Mouse (Mus musculus) heart, adult 11 months (tissue): ENCODE results near the gene Atrnl1.

Experiments used
- DNase-seq: peaks from one replicate; pipeline ENCODE4 v3.0.0; 2022

Atrnl1 gene

GRCm38 (mm10) chr19:57825271-57826207 lies 214.7 kb downstream of the Atrnl1 start:
- no peak for DNase-seq

- DNase-seq, result no peak
Observed at GRCm38 (mm10) chr19:57833083-57833482, 222.2 kb downstream of the Atrnl1 start.

GRCm38 (mm10) chr19:57837882-57838281 lies 227.0 kb downstream of the Atrnl1 start:
- no peak for DNase-seq

GRCm38 (mm10) chr19:57838546-57838945 lies 227.7 kb downstream of the Atrnl1 start:
- DNase-seq, result no peak

- DNase-seq, result no peak
Observed at GRCm38 (mm10) chr19:57849915-57850314, 239.1 kb downstream of the Atrnl1 start.

GRCm38 (mm10) chr19:57868350-57868749 lies 257.5 kb downstream of the Atrnl1 start:
- DNase-seq, result peak; percentile 69

- no peak for DNase-seq
Observed at GRCm38 (mm10) chr19:57870871-57871270, 260.0 kb downstream of the Atrnl1 start.

- no peak for DNase-seq
Observed at GRCm38 (mm10) chr19:57876057-57876456, 265.2 kb downstream of the Atrnl1 start.

GRCm38 (mm10) chr19:57877343-57877742 lies 266.5 kb downstream of the Atrnl1 start:
- peak; percentile 48 for DNase-seq

GRCm38 (mm10) chr19:57878583-57878982 lies 267.7 kb downstream of the Atrnl1 start:
- DNase-seq, result peak; percentile 21

GRCm38 (mm10) chr19:57879841-57880240 lies 269.0 kb downstream of the Atrnl1 start:
- peak; percentile 66 for DNase-seq

- DNase-seq, result no peak
Observed at GRCm38 (mm10) chr19:57881927-57882326, 271.1 kb downstream of the Atrnl1 start.

GRCm38 (mm10) chr19:57888871-57889270 lies 278.0 kb downstream of the Atrnl1 start:
- peak; percentile 72 for DNase-seq

GRCm38 (mm10) chr19:57889741-57890140 lies 278.9 kb downstream of the Atrnl1 start:
- DNase-seq, result peak; percentile 83

GRCm38 (mm10) chr19:57890954-57891353 lies 280.1 kb downstream of the Atrnl1 start:
- DNase-seq, result peak; percentile 72

- DNase-seq, result peak; percentile 3
Observed at GRCm38 (mm10) chr19:57894191-57894590, 283.4 kb downstream of the Atrnl1 start.

- DNase-seq, result no peak
Observed at GRCm38 (mm10) chr19:57900037-57900436, 289.2 kb downstream of the Atrnl1 start.

- DNase-seq, result peak; percentile 24
Observed at GRCm38 (mm10) chr19:57909466-57909865, 298.6 kb downstream of the Atrnl1 start.

- DNase-seq, result peak; percentile 30
Observed at GRCm38 (mm10) chr19:57910650-57911049, 299.8 kb downstream of the Atrnl1 start.

GRCm38 (mm10) chr19:57916325-57916724 lies 305.5 kb downstream of the Atrnl1 start:
- DNase-seq, result peak; percentile 37

- DNase-seq, result peak; percentile 39
Observed at GRCm38 (mm10) chr19:57922991-57923390, 312.2 kb downstream of the Atrnl1 start.

GRCm38 (mm10) chr19:57924856-57925255 lies 314.0 kb downstream of the Atrnl1 start:
- peak; percentile 83 for DNase-seq

GRCm38 (mm10) chr19:57925681-57926080 lies 314.8 kb downstream of the Atrnl1 start:
- peak; percentile 89 for DNase-seq

GRCm38 (mm10) chr19:57926164-57926860 lies 315.5 kb downstream of the Atrnl1 start:
- DNase-seq, result peak; percentile 68
